Mouse (Mus musculus): ENCODE data around the gene Hprt.
"Not testable (repeated sequence)": the region's sequence is repeated elsewhere in the genome, so short reads cannot be mapped to it uniquely, and the experiment has no call there.

Gene Hprt

GRCm38 (mm10) chrX:52987905-52988783 is at the start of gene Hprt:
TSS of gene Hprt (plus strand) at chrX:52988137.
- DNase-seq, result peak; percentile 81

DNA sequence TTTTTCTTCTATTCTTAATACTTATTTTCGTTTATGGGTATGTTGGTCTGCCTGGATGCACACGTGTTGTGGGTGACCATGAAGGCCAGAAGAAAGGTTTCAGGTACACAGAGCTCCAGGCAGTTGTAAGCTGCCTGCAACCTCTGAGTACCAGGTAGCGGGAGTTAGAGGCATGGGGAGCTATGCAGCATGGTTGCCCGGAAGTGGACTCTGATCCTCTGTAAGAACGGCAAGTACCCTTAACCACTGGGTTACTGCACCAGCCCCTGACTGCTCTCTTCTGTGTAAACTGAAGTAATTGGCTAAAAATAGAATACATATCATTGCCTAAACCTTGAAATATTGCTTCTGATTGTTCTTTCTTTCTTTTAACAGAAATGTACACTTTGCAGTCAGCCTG is 42.4 kb upstream of the Hprt start:
- DNase-seq, result no peak

DNA sequence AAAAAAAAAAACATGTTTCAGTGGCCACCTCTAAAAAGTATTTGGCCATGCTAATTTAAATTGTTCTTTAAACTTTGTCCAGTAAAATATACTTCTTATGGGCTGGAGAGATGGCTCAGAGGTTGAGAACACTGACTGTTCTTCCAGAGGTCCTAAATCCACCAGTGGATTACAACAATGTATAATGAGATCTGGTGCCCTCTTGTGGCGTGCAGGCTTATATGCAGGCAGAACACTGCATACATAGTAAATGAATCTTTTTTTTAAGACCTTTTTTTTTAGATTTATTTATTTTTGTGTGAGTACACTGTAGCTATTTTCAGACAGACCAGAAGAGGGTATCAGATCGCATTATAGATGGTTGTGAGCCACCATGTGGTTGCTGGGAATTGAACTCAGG is 38.2 kb upstream of the Hprt start:
- no peak for DNase-seq

GRCm38 (mm10) chrX:52956942-52957341 is 31.0 kb upstream of the Hprt start:
- DNase-seq, result no peak

- DNase-seq, result no peak
These were observed 26.3 kb upstream of the Hprt start for GRCm38 (mm10) chrX:52961559-52962110.

- no peak for DNase-seq
These were observed 22.8 kb upstream of the Hprt start for GRCm38 (mm10) chrX:52965149-52965548.

DNA sequence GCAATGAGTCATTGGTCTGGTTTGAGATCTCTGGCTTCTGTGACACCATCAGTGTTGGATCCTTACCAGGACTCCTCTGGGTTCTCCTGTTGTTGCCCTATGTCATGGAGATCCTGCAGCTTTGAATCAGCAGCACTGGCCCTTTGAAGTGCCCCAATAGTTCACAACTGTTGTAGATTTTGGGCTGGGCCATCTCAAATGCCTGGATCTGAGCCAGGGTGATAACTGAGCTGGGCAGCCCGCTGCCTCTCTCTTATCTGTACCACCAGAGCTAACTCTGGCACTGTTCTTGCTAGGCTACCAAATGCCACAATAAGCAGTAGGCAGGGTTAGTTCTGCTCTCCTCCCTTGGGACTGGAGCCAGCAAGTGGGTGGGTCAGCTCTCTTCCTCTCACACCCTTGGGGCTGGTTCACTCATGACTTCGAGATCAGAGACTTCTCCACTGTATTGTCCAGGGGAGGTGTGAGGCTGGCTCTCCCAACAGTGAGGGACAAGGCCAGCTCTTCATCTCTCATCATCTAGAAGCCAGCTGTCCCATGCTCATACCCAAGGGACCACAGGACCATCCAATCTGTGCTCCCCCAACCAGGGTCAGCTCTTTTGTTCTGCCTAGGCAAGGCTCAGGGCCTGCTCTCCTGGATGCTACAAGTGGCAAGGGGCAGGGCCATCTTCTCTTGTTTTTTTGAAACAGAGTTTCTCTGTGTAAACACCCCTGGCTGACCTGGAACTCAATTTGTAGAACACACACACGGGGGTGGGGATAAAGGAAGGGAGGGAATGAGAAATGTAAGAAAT is 16.5 kb upstream of the Hprt start:
- no peak for DNase-seq

- no peak for DNase-seq
These were observed 15.8 kb upstream of the Hprt start for GRCm38 (mm10) chrX:52972129-52972528.

GRCm38 (mm10) chrX:52972680-52973079 is 15.3 kb upstream of the Hprt start:
- DNase-seq, result no peak

DNA sequence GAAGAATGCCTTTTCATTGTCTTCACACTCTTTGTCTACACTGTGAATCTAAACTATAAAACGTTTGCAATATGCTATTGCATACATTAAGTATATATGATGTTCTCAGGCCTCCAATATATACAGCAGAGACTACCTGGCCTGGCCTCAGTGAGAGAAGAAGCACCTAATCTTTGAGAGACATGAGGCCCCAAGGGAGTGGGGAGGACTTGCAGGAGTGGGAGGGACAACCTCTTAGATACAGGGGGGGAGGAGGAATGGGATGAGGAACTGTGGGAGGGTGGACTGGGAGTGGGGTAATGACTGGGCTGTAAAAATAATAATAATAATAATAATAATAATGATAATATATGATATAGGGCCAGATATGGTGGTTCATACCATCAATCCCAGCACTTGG is 9.4 kb upstream of the Hprt start:
- DNase-seq, result no peak

DNA sequence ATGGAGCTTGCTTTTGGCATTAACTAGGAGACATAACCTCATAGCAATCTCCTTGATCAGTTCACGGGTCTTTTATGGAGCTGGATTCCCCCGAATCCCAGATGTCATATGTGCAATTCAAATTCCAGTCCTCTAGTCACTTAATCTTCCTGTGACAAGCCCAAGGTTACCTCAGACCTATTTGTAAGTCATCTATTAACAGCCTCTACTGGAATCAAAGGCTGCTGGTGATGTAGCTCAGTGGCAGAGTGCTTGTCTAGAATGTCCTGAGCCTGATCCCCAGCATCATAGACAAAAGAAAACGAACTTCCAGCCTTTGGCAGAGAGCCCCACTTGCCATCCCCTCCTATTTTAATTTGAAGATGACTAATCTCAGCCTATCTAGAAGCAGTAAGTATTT is 6.6 kb upstream of the Hprt start:
- DNase-seq, result no peak

GRCm38 (mm10) chrX:52994726-52995125 is 6.8 kb downstream of the Hprt start:
- DNase-seq, result not testable (repeated sequence)

DNA sequence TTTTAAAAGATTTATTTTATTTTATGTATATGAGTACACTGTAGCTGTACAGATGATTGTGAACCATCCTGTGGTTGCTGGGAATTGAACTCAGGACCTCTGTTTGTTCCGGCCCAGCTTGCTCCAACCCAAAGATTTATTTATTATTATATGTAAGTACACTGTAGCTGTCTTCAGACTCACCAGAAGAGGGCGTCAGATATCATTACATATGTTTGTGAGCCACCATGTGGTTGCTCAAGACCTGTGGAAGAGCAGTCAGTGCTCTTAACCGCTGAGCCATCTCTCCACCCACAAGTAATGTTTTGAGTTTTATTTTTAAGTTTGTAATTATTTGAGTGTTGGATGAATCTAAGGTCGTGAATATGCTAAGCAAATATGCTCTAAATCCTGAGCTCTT is 16.9 kb downstream of the Hprt start:
- DNase-seq, result not testable (repeated sequence)

GRCm38 (mm10) chrX:53006062-53006461 is 18.1 kb downstream of the Hprt start:
- no peak for DNase-seq

- DNase-seq, result no peak
These were observed 27.6 kb downstream of the Hprt start for GRCm38 (mm10) chrX:53015549-53015948.

DNA sequence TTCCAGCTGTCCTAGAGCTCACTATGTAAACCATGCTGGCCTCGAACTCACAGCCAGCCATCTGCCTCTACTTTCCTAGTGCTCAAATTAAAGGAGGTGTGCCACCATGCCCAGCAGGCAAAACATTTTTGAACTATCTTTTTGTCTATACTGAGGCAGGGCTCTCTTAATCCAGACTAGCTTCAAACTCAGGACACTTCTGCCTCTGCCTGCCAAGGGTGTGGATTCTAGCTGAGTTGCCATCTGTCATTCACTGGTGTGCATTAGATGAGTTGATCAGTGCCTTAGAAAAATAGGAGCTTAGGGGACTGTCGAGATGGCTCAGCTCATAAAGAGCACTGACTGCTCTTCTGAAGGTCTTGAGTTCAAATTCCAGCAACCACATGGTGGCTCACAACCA is 35.1 kb downstream of the Hprt start:
- DNase-seq, result peak; percentile 6

GRCm38 (mm10) chrX:53024268-53024667 is 36.3 kb downstream of the Hprt start:
- DNase-seq, result not testable (repeated sequence)

DNA sequence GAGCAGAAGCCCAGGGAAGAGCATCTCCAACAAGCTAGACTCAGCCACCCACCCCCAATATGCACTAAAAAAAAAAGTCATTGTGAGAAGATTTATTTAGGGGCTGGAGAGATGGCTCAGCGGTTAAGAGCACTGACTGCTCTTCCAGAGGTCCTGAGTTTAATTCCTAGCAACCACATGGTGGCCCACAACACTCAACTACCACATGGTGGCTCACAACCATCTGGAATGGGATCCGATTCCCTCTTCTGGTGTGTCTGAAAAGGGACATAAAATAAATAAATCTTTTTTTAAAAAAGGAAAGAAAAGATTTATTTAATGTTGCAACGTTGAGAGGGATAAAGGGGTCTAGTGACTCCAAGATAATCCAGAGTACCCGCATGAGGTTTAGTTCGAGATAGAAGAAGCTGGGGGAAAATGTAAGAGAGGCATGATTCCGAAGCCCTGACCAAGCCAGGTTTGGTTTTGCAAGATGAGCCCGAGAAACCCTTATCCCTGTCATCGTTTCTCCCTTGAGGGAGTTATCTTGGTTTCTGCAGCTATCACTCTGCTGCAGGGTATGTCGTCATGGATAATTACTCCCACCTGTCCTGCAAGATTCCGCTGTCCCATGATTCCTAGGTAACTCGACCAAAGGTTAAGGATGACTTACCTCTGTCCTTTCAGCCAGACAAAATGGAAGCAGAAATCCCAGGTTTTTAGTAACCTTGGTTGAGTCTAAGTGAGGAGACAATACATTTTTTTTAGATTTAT is 37.7 kb downstream of the Hprt start:
- no peak for DNase-seq

- no peak for DNase-seq
These were observed 41.6 kb downstream of the Hprt start for GRCm38 (mm10) chrX:53029559-53029958.

DNA sequence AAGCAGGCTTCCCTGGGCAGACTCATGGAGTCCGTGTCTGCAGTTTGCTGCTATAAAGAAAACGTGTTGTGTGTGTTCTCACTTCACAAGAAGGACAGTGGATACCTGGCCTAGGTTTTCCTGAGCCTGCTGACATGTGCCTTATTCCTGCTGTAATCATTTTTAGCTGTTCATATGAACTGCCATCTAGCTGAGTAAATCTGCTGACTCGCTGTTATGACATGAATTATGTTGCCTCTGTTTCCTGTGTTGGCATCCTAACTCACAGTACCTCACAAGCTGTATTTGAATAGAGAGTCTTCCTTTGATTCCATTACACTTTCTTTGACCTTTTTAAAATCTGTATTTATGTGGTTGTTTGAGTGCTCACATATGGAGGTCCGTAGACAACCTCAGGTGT is 50.3 kb downstream of the Hprt start:
- no peak for DNase-seq

- no peak for DNase-seq
These were observed 51.7 kb downstream of the Hprt start for GRCm38 (mm10) chrX:53039651-53040050.

DNA sequence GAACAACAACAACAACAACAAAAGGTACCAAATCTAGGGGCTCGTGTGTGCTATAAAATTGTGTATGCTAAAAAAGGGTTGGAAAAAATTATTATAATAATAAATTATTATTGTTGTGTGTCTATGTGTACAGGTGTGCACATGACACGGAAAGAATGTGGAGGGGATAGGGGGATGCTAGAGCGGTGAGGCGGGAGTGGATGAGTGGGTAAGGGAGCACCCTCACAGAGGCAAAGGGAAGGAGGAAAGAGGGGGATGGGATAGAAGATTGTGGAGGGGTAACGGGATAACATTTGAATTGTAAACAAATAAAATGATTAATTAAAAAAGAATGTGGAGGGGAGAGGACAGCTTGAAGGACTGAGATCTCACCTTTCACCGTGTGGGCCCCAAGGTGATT is 52.2 kb downstream of the Hprt start:
- DNase-seq, result no peak

- no peak for DNase-seq
These were observed 53.1 kb downstream of the Hprt start for GRCm38 (mm10) chrX:53041006-53041405.

Data from layer of hippocampus, adult 9-11 months (tissue).